Mouse (Mus musculus) lung, embryonic 16.5 days (tissue): ENCODE results near the gene Lgals9. TPM values are rescaled to one million over a fixed set of nuclear protein-coding genes. Genes with fewer than 3 reads are reported as not detected.

Experiments used
- ATAC-seq: fragments of 200-750 bp; cut with Nextera tagmentation; 2 replicates; pipeline ENCODE4 v1.8.0; 2017; ENCODE audit warnings: low read depth, mild to moderate bottlenecking, moderate library complexity
- H3K27ac ChIP-seq: fragments of 300-500 bp; sonication (generic); 2 replicates; pipeline ENCODE4 v1.5.1; 2014; ENCODE audit warnings: mild to moderate bottlenecking, control low read depth, low read length
- H3K27me3 ChIP-seq: fragments of 300-500 bp; sonication (generic); 2 replicates; pipeline ENCODE4 v1.6.1; 2014; ENCODE audit warnings: low read depth, low read length, mixed read lengths; ENCODE audit not compliant: control insufficient read depth, insufficient read depth
- H3K36me3 ChIP-seq: fragments of 300-500 bp; sonication (generic); 2 replicates; pipeline ENCODE4 v1.6.1; 2014; ENCODE audit warnings: low read length; ENCODE audit not compliant: control insufficient read depth, insufficient read depth
- H3K4me1 ChIP-seq: fragments of 300-500 bp; sonication (generic); replicated peaks from 2 replicates; pipeline ENCODE4 v1.6.1; 2014; ENCODE audit warnings: low read length, mixed read lengths; ENCODE audit not compliant: control insufficient read depth, insufficient read depth
- H3K4me2 ChIP-seq: fragments of 300-500 bp; sonication (generic); 2 replicates; pipeline ENCODE4 v1.6.1; 2014; ENCODE audit warnings: low read depth, low read length, control low read depth
- H3K4me3 ChIP-seq: fragments of 300-500 bp; sonication (generic); 2 replicates; pipeline ENCODE4 v1.5.1; 2014; ENCODE audit warnings: mild to moderate bottlenecking, low read length, control low read depth
- H3K9ac ChIP-seq: fragments of 300-500 bp; sonication (generic); 2 replicates; pipeline ENCODE4 v1.6.1; 2014; ENCODE audit warnings: low read length, control low read depth
- H3K9me3 ChIP-seq: fragments of 300-500 bp; sonication (generic); 2 replicates; pipeline ENCODE4 v1.6.1; 2016; ENCODE audit warnings: low read length; ENCODE audit not compliant: control insufficient read depth
- WGBS: fragments of 180-500 bp; shearing (Covaris S2); extraction: QIAGEN DNeasy Blood & Tissue Kit; methylation state at CpG from one replicate; pipeline ENCODE4 v1.1.7; 2014; 5-methylcytosine and 5-hydroxymethylcytosine counted together
- polyA plus RNA-seq: library from polyadenylated mRNA; unstranded; fragments of >200 nt; fragmentation: Nextera tagmentation; extraction: Ambion mirVana; gene quantifications from 2 replicates; pipeline ENCODE4 v1.2.1, GENCODE M21; 2015

The Lgals9 gene
- polyA plus RNA-seq, 1 experiment from 2014 or later: 50.8 TPM

DNA sequence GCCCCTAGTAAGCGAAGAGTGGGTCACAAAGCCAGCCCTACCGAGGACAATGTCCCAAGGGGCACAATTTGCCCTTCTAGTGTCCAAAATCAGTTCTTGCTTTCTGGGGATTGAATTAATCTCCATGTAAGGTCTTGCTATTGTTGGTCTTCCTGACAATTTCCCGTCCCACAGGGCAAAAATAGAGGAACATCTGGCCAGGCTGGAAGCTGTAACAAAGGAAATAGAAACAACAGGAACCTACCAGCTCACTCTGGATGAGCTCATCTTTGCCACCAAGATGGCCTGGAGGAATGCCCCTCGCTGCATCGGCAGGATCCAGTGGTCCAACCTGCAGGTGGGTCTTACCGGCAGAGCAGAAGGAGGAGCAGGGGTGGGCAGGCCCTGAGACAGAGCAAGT, 49.6 kb downstream of the Lgals9 start:
- Histone ChIP-seq H3K9me3 (no peaks in the 10 kb centered on the region), H3K4me3 (no peak overlapping the region), H3K4me2 (no peak overlapping the region), H3K4me1 (no peaks in the 10 kb centered on the region), H3K9ac (no peak overlapping the region), H3K27ac (peak overlapping the region; percentile 71), H3K27me3 (no peaks in the 10 kb centered on the region), H3K36me3 (no peaks in the 10 kb centered on the region)
- 74% methylated on average over 6 of the region's 6 CpGs for WGBS
- ATAC-seq: peak; percentile 17; the same call in 1 of the 2 replicates

DNA sequence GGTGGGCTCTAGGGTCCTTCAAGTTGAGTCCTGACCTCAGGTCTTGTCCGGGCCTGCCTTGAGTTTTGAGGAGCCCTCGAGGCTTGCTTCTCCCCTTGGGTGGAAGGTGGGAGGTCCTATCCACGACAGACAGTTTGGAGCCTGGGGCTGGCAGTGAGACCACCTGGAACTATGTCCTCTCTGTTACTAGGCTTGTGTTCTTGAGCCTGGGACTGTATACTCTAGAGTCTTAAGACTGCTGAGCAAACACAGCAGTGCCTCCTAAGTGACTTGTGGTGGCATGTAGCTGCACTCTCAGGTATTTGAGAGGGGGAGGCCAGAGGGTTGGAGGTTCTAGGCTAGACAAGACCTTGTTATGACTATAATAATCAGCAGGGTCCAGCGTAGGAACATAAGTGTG, 50.0 kb downstream of the Lgals9 start:
- Histone ChIP-seq H3K4me3 (no peak overlapping the region), H3K27me3 (no peaks in the 10 kb centered on the region), H3K4me2 (no peak overlapping the region), H3K9ac (no peak overlapping the region), H3K4me1 (peaks cover under 1% of the 10 kb centered on the region; the same call in 1 of the 2 replicates), H3K27ac (peak overlapping the region; percentile 71), H3K9me3 (no peaks in the 10 kb centered on the region), H3K36me3 (no peaks in the 10 kb centered on the region)
- WGBS: 47% methylated on average over 4 of the region's 4 CpGs
- ATAC-seq: peak; percentile 59

DNA sequence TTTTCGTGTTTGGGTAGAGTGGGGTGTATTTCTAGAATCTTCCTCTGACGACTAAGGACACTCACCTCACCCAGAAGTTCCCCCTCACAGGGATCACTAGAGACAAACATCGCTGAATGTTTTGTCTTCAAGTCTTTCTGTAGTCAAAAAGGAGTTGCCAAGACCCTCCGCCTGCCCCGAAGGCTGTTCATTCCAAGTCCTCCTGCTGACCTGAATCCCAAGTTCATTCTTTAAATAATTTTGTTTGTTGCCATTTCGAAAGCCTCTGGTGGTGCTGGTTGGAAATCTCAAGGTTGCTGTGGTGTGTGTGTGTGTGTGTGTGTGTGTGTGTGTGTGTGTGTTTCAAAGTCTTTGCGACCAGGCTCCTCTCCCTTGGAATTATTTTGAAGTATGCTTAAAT, 50.4 kb downstream of the Lgals9 start:
- Histone ChIP-seq H3K4me1 (peaks cover 3% of the 10 kb centered on the region; the same call in 1 of the 2 replicates), H3K4me3 (no peak overlapping the region), H3K27ac (no peak overlapping the region), H3K27me3 (no peaks in the 10 kb centered on the region), H3K9ac (no peak overlapping the region), H3K4me2 (no peak overlapping the region), H3K36me3 (no peaks in the 10 kb centered on the region), H3K9me3 (no peaks in the 10 kb centered on the region)
- WGBS: 74% methylated on average over 7 of the region's 7 CpGs
- no peak for ATAC-seq

DNA sequence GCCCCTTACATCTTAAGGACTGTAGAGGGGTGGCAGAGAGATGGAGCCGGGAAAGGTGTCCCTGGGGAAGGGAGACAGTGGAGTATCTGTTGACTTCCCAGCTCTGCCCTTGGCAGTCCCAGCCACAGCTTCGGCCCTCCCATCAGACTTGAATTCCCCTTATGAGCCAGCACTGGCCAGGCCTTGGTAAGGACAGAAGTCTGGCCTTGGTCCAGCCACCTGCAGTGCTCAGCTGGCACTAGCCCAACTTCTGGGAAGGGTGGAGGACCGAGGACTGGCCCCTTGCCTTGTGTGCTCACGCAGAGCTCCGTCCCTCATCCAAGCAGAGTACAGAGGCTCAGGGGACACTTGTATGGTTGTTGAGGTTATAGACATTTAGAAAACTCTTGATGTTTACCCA, 55.4 kb downstream of the Lgals9 start:
- H3K36me3 ChIP-seq: no peaks in the 10 kb centered on the region
- ATAC-seq: peak; percentile 81
- no peak overlapping the region for H3K4me2 ChIP-seq
- no peak overlapping the region for H3K4me3 ChIP-seq
- WGBS: 22% methylated on average over 5 of the region's 5 CpGs
- H3K9ac ChIP-seq: no peak overlapping the region; the same call in 1 of the 2 replicates
- peaks cover 6% of the 10 kb centered on the region for H3K4me1 ChIP-seq
- H3K27me3 ChIP-seq: peaks cover 17% of the 10 kb centered on the region
- no peaks in the 10 kb centered on the region for H3K9me3 ChIP-seq
- no peak overlapping the region for H3K27ac ChIP-seq

DNA sequence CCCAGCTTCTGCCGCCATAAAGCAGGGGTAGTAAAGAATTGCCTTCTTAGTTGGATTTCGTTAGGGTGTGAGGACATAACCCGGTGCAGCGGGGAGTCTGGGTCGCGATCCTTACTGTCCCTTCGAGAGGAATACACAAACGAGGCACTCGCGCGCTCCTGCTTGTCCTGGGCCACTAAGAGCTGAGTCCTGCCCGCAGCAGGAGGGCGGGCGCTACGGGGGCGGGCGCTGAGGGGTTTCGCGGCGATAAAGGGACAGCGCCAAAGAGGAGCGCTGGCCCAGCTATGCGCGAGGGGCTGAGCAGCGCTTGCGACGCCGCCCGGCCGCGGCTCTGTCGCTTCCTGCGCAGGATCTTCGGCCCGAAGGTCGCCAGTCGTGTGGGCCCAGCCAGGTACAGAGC, 59.8 kb downstream of the Lgals9 start:
- Histone ChIP-seq H3K36me3 (no peaks in the 10 kb centered on the region), H3K4me1 (peaks cover 6% of the 10 kb centered on the region), H3K9me3 (no peaks in the 10 kb centered on the region), H3K27ac (peak overlapping the region; percentile 6; the same call in 1 of the 2 replicates), H3K4me2 (peak overlapping the region; percentile 69), H3K9ac (peak overlapping the region; percentile 65), H3K4me3 (peak overlapping the region; percentile 52), H3K27me3 (peaks cover 28% of the 10 kb centered on the region)
- ATAC-seq: peak; percentile 78
- under 1% methylated on average over 31 of the region's 37 CpGs for WGBS

DNA sequence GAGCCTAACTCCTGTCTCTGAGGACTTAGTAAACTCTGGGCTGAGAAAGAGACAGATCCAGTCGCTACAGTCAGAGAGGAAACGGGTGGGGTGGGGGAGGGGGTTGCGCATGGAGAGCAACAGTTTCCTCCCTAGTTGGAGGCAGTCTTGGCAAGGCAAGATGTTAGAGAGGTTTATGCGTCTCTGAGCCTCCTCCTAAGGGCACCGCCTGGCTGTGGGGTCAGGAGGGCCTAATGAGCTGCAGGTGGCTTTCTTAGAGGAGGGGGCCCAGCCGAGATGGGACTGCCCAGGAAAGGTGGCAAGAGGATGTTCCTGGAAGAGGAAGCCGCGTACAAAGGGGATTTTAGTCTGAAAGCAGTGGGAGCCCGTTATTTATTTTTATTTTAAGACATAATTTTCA, 60.6 kb downstream of the Lgals9 start:
- 9% methylated on average over 9 of the region's 9 CpGs for WGBS
- Histone ChIP-seq H3K27me3 (peaks cover 28% of the 10 kb centered on the region), H3K9ac (no peak overlapping the region), H3K36me3 (no peaks in the 10 kb centered on the region), H3K4me1 (peaks cover 1% of the 10 kb centered on the region), H3K27ac (0 out of 2 replicates have a peak overlapping the region, but pooled peaks have one; percentile 10), H3K9me3 (no peaks in the 10 kb centered on the region), H3K4me2 (no peak overlapping the region), H3K4me3 (no peak overlapping the region)
- ATAC-seq: peak; percentile 51; the same call in 1 of the 2 replicates

DNA sequence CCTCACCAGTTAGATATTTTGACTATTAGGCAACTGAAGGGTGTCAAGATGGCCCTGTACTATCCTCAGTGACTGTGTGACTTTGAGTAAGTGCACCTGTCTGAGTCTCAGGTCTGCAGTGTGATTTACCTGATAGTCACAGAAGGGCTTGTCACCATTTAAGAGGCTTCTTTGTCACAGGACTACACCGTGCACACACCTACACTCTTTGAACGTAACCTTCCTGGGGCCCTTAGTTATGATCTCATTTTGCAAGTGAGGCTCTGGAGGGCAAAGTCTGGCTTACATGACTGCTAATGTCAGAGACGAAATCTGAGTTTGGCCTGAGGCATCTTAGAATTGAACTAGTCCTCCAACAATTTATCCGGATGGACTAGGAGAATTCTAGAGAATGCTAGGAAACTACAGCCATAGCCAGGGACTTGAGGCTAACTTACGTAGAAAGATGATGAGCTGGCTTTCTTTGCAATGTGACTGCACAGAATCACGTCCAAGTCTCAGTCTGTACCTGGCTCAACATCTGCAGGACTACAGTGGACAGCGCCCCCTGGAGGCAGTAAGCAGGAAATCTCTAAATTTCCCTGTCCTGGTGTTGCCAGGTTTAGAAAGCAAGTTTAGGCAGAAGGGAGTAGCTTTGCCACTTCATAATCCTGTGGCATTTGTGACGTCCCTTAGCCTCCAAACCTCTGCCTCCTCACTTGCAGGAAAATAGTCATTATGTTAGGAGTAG, 61.9 kb downstream of the Lgals9 start:
- Histone ChIP-seq H3K27me3 (peaks cover 28% of the 10 kb centered on the region), H3K36me3 (no peaks in the 10 kb centered on the region), H3K4me1 (no peaks in the 10 kb centered on the region; the same call in 1 of the 2 replicates), H3K4me3 (no peak overlapping the region), H3K9ac (no peak overlapping the region), H3K27ac (no peak overlapping the region), H3K9me3 (no peaks in the 10 kb centered on the region), H3K4me2 (no peak overlapping the region)
- no peak for ATAC-seq
- 40% methylated on average over 8 of the region's 8 CpGs for WGBS

DNA sequence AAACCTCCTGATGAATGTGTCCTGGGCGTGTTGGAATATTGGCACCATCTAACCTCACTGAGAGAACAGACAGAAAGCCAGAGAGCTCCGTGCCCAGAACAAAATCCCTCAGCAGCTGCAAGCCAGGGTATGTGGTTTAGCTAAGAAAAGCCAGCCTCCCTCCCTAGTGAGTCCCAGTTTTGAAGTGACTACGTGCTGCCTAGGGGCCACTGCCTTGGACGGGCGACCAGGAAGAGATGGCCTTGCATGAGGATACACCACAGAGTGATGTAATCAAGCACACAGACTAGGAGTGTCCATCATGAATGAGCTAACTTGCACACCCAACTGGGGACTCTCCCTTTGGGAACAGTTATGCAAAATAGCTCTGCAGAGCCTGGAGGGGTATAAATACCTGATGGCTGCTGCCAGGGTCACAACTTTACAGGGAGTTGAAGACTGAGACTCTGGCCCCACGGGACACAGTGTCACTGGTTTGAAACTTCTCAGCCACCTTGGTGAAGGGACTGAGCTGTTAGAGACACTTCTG, 64.3 kb downstream of the Lgals9 start, which contains the start of gene Nos2:
TSS of gene Nos2 (plus strand) at position 377 of the 529 bp plus-strand sequence.
- Histone ChIP-seq H3K4me1 (no peaks in the 10 kb centered on the region; the same call in 1 of the 2 replicates), H3K36me3 (no peaks in the 10 kb centered on the region), H3K9ac (no peak within 1 kb of the TSS), H3K27me3 (peaks cover 21% of the 10 kb centered on the region), H3K9me3 (no peaks in the 10 kb centered on the region), H3K27ac (no peak within 1 kb of the TSS), H3K4me2 (no peak within 1 kb of the TSS), H3K4me3 (no peak within 1 kb of the TSS)
- WGBS: 52% methylated on average over 6 of the region's 6 CpGs
- no peak for ATAC-seq

DNA sequence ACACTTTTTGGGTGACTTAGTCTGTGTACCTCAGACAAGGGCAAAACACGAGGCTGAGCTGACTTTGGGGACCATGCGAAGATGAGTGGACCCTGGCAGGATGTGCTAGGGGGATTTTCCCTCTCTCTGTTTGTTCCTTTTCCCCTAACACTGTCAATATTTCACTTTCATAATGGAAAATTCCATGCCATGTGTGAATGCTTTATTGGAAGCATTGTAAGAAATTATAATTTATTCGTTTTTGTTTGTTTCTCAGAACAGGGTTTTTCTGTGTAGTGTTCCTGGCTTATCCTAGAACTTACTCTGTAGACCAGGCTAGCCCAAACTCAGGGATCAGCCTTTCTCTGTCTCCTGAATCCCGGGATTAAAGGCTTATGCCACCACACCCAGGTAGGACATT, 65.0 kb downstream of the Lgals9 start:
- H3K27me3 ChIP-seq: peaks cover 15% of the 10 kb centered on the region
- H3K4me1 ChIP-seq: no peaks in the 10 kb centered on the region
- no peak overlapping the region for H3K4me3 ChIP-seq
- H3K4me2 ChIP-seq: no peak overlapping the region
- WGBS: 49% methylated on average over 4 of the region's 4 CpGs
- H3K9ac ChIP-seq: no peak overlapping the region
- H3K9me3 ChIP-seq: no peaks in the 10 kb centered on the region
- no peaks in the 10 kb centered on the region for H3K36me3 ChIP-seq
- no peak for ATAC-seq
- H3K27ac ChIP-seq: no peak overlapping the region
